Mouse (Mus musculus): ENCODE measurements around the gene Stac2.

DNA sequence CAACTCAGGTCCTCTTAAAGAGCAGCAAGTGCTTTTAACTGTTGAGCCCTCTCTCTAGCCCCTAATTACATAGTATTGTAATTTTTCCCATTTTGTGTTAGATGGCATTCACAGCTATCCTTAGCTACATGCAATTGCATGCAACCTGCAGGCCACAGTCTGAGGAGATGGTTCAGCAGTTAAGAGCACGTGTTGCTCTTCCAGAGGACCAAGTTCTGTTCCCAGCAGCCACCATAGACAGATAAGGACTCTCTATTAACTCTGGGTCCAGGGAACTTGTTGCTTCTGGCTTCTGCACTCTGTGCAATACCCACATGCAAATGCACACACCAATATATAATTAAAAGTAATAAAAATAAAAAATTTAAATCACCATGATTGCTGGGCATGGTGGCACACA lies 56.6 kb downstream of the Stac2 start:
- TF ChIP-seq CTCF (IDR thresholded peaks at IDR 0.05; ENCODE audit: extremely low read depth, insufficient read length, insufficient replicate concordance, low read depth, low read length) (no peak), POLR2A (IDR thresholded peaks at IDR 0.05; ENCODE audit: low read depth, low read length) (no peak)

Data from small intestine, adult 2 months (tissue).